8 mouse cellular contexts compared by ENCODE assay signal in genomic region chr14:20661661-20662331, GRCm38 (mm10). TPM values are rescaled to one million over a fixed set of nuclear protein-coding genes. Genes with fewer than 3 reads are reported as not detected.
DNase-seq lines count a peak whose midpoint lies in the region; ATAC-seq and TF ChIP-seq lines count a peak whose summit lies in the region.

No protein-coding gene starts in this region.

- no peaks in the 10 kb centered on the region for H3K36me3 ChIP-seq in C2C12 (ENCODE audit: control insufficient read depth, insufficient read depth)
- no peaks in the 10 kb centered on the region for H3K36me3 ChIP-seq in embryonic facial prominence, embryonic 11.5 days (replicated peaks; ENCODE audit: control insufficient read depth, insufficient read depth, low read depth, low read length)
- H3K36me3 ChIP-seq in hindbrain, postnatal 0 days (ENCODE audit: insufficient read depth, low read length): no peaks in the 10 kb centered on the region
- H3K36me3 ChIP-seq in liver, embryonic 16.5 days (ENCODE audit: control insufficient read depth, insufficient read depth): no peaks in the 10 kb centered on the region

- H3K79me3 ChIP-seq in C2C12 (ENCODE audit: low read depth): peaks cover 2% of the 10 kb centered on the region

- no peaks in the 10 kb centered on the region for H3K27me3 ChIP-seq in C2C12 (ENCODE audit: control insufficient read depth, insufficient read depth, insufficient read length)
- peaks cover 2% of the 10 kb centered on the region; the same call in 1 of the 2 replicates for H3K27me3 ChIP-seq in embryonic facial prominence, embryonic 11.5 days (ENCODE audit: control insufficient read depth, insufficient read depth, low read length)
- no peaks in the 10 kb centered on the region for H3K27me3 ChIP-seq in hindbrain, postnatal 0 days (ENCODE audit: insufficient read depth, low read length)
- peaks cover 41% of the 10 kb centered on the region for H3K27me3 ChIP-seq in liver, embryonic 16.5 days (ENCODE audit: control insufficient read depth, insufficient read depth, low read depth, low read length)

- H3ac ChIP-seq in C2C12 (ENCODE audit: control insufficient read depth, insufficient read length, low read depth): peak overlapping the region; percentile 67

- H3K4me3 ChIP-seq in gastrocnemius, adult 2 months: peak overlapping the region; percentile 79
- peak overlapping the region; percentile 34 for H3K4me3 ChIP-seq in C2C12 (ENCODE audit: insufficient read depth, poor library complexity, severe bottlenecking)
- H3K4me3 ChIP-seq in embryonic facial prominence, embryonic 11.5 days (ENCODE audit: low read depth, low read length): peak overlapping the region; percentile 62
- peak overlapping the region; percentile 57 for H3K4me3 ChIP-seq in hindbrain, postnatal 0 days (ENCODE audit: low read length)
- H3K4me3 ChIP-seq in liver, embryonic 16.5 days (ENCODE audit: low read depth, low read length): peak overlapping the region; percentile 64

- H3K27ac ChIP-seq in gastrocnemius, adult 2 months: peak overlapping the region; percentile 94
- H3K27ac ChIP-seq in embryonic facial prominence, embryonic 11.5 days (replicated peaks; ENCODE audit: low read depth, low read length): peak overlapping the region; percentile 70
- peak overlapping the region; percentile 93 for H3K27ac ChIP-seq in hindbrain, postnatal 0 days
- H3K27ac ChIP-seq in liver, embryonic 16.5 days (ENCODE audit: low read length): no peak overlapping the region

- H3K4me1 ChIP-seq in embryonic facial prominence, embryonic 11.5 days (ENCODE audit: control insufficient read depth, insufficient read depth, low read length): no peaks in the 10 kb centered on the region
- H3K4me1 ChIP-seq in hindbrain, postnatal 0 days (ENCODE audit: insufficient read depth, low read length): peaks cover 13% of the 10 kb centered on the region; the same call in 1 of the 2 replicates
- H3K4me1 ChIP-seq in liver, embryonic 16.5 days (ENCODE audit: control insufficient read depth, low read depth, low read length): peaks cover 12% of the 10 kb centered on the region

- WGBS in embryonic facial prominence, embryonic 11.5 days: 8% methylated on average over 19 of the region's 19 CpGs
- WGBS in hindbrain, postnatal 0 days: 6% methylated on average over 19 of the region's 19 CpGs
- WGBS in liver, embryonic 16.5 days (ENCODE audit: insufficient replicate concordance): 21% methylated on average over 19 of the region's 19 CpGs

- H3K79me2 ChIP-seq in C2C12 (ENCODE audit: control insufficient read depth, insufficient read depth): peaks cover 10% of the 10 kb centered on the region

- peak; percentile 53 for DNase-seq in gastrocnemius, adult 2 months
- no peak for DNase-seq in gastrocnemius, adult 8-10 months (ENCODE audit: low spot score in 2 of 2)
- peak; percentile 31 for DNase-seq in embryonic facial prominence, embryonic 11.5 days (ENCODE audit: low spot score)
- DNase-seq in hindbrain, postnatal 0 days (ENCODE audit: low spot score): peak; percentile 38
- peak; percentile 73 for DNase-seq in yolk sac, embryonic 10.5 days (ENCODE audit: low spot score)

- H3K9ac ChIP-seq in embryonic facial prominence, embryonic 11.5 days (replicated peaks; ENCODE audit: low read length): peak overlapping the region; percentile 81
- H3K9ac ChIP-seq in hindbrain, postnatal 0 days (replicated peaks; ENCODE audit: low read length): peak overlapping the region; percentile 79
- peak overlapping the region; percentile 56 for H3K9ac ChIP-seq in liver, embryonic 16.5 days (ENCODE audit: low read depth, low read length)

- TF ChIP-seq CTCF in gastrocnemius, adult 2 months (IDR thresholded peaks at IDR 0.05): no peak
- no peak for TF ChIP-seq CTCF in C2C12 (IDR thresholded peaks at IDR 0.05; ENCODE audit: control insufficient read depth, insufficient read depth, insufficient read length)
- TF ChIP-seq CTCF in hindbrain, postnatal 0 days (IDR thresholded peaks at IDR 0.05; ENCODE audit: low read depth): peak; percentile 6; the same call in 1 of the 2 replicates

- H3K4me2 ChIP-seq in embryonic facial prominence, embryonic 11.5 days (ENCODE audit: low read depth, low read length): peak overlapping the region; percentile 88
- peak overlapping the region; percentile 72 for H3K4me2 ChIP-seq in hindbrain, postnatal 0 days (ENCODE audit: low read depth, low read length)
- H3K4me2 ChIP-seq in liver, embryonic 16.5 days (ENCODE audit: low read depth, low read length): peak overlapping the region; percentile 91

- no peak for ATAC-seq in embryonic facial prominence, embryonic 11.5 days (replicated peaks; ENCODE audit: insufficient number of reproducible peaks, low FRiP score, low TSS enrichment, low read depth)
- peak; percentile 68 for ATAC-seq in hindbrain, postnatal 0 days
- no peak for ATAC-seq in liver, embryonic 16.5 days (ENCODE audit: low read depth)
- no peak for ATAC-seq in megakaryocyte progenitor cell, adult 5-6 weeks (replicated peaks; ENCODE audit: poor library complexity)

- H3K9me3 ChIP-seq in embryonic facial prominence, embryonic 11.5 days (replicated peaks; ENCODE audit: control insufficient read depth, low read length): no peaks in the 10 kb centered on the region
- no peaks in the 10 kb centered on the region for H3K9me3 ChIP-seq in hindbrain, postnatal 0 days (ENCODE audit: low read length)
- H3K9me3 ChIP-seq in liver, embryonic 16.5 days (replicated peaks; ENCODE audit: control insufficient read depth, low read length): no peaks in the 10 kb centered on the region

- intact Hi-C loops in gastrocnemius, adult 2 months (cut with DNase I): no loop called here

TF ChIP-seq in C2C12, 6 proteins besides CTCF, POLR2A, EP300 and RAD21 (continues in another document):
- TF ChIP-seq MYOD1 (IDR thresholded peaks at IDR 0.05; ENCODE audit: control insufficient read depth, insufficient read length, low read depth): no peak
- no peak for TF ChIP-seq MAX (IDR thresholded peaks at IDR 0.05)
- no peak for TF ChIP-seq USF1 (IDR thresholded peaks at IDR 0.05; ENCODE audit: low read depth)

RNA-seq across cellular contexts. Expression of gene Myoz1, which starts 5.5 kb away (rescaled TPM):
- total RNA-seq in gastrocnemius, adult 2 months (2021): 1,000 to 10,000 TPM; 2,377 to 3,782 TPM
- 1,000 to 10,000 TPM; 3,090 to 3,449 (median 3,228) TPM for total RNA-seq in gastrocnemius, adult 8-10 months (2022)
- 0.50 TPM for polyA plus RNA-seq in C2C12 (2012; fragmentation: generic; extraction: Trizol)
- 0.58 and 1.2 TPM in 2 replicates for polyA plus RNA-seq in embryonic facial prominence, embryonic 11.5 days (2014; fragmentation: Nextera tagmentation; extraction: Ambion mirVana)
- total RNA-seq in hindbrain, postnatal 0 days (2014; rRNA removed): 1.4 TPM in 1 of 2 replicates, not detected in the other
- polyA plus RNA-seq in hindbrain, postnatal 0 days (2015; fragmentation: Nextera tagmentation; extraction: Ambion mirVana): 0.35 TPM in 1 of 2 replicates, not detected in the other
- 2.0 and 5.6 TPM in 2 replicates for polyA plus RNA-seq in liver, embryonic 16.5 days (2015; fragmentation: Nextera tagmentation; extraction: Ambion mirVana)
- not detected in 2 replicates for total RNA-seq in megakaryocyte progenitor cell, adult 5-6 weeks (2015)
- 0.68 TPM in 1 of 2 replicates, not detected in the other for total RNA-seq in megakaryocyte progenitor cell, adult 5-6 weeks (2017)

RNA-seq across cellular contexts. Expression of gene Synpo2l, which starts 6.4 kb away (rescaled TPM):
- 100 to 1,000 TPM; 142 to 187 TPM for total RNA-seq in gastrocnemius, adult 2 months (2021)
- total RNA-seq in gastrocnemius, adult 8-10 months (2022): 100 to 1,000 TPM; 153 to 168 (median 158) TPM
- 42.3 TPM for polyA plus RNA-seq in C2C12 (2012; fragmentation: generic; extraction: Trizol)
- polyA plus RNA-seq in embryonic facial prominence, embryonic 11.5 days (2014; fragmentation: Nextera tagmentation; extraction: Ambion mirVana): 1.6 and 2.2 TPM in 2 replicates
- total RNA-seq in hindbrain, postnatal 0 days (2014; rRNA removed): 0.11 and 0.52 TPM in 2 replicates
- 0.20 and 0.23 TPM in 2 replicates for polyA plus RNA-seq in hindbrain, postnatal 0 days (2015; fragmentation: Nextera tagmentation; extraction: Ambion mirVana)
- polyA plus RNA-seq in liver, embryonic 16.5 days (2015; fragmentation: Nextera tagmentation; extraction: Ambion mirVana): 0.43 and 1.1 TPM in 2 replicates
- 0.10 TPM in 1 of 2 replicates, not detected in the other for total RNA-seq in megakaryocyte progenitor cell, adult 5-6 weeks (2015)
- total RNA-seq in megakaryocyte progenitor cell, adult 5-6 weeks (2017): 0.20 TPM in 1 of 2 replicates, not detected in the other

RNA-seq across cellular contexts. Expression of gene Sec24c, which starts 12.3 kb away (rescaled TPM):
- total RNA-seq in gastrocnemius, adult 2 months (2021): 10 to 100 TPM; 73.8 to 76.3 TPM
- 10 to 100 TPM; 64.6 to 79.3 (median 71.4) TPM for total RNA-seq in gastrocnemius, adult 8-10 months (2022)
- polyA plus RNA-seq in C2C12 (2012; fragmentation: generic; extraction: Trizol): 63.4 TPM
- 73.7 and 76.8 TPM in 2 replicates for polyA plus RNA-seq in embryonic facial prominence, embryonic 11.5 days (2014; fragmentation: Nextera tagmentation; extraction: Ambion mirVana)
- total RNA-seq in hindbrain, postnatal 0 days (2014; rRNA removed): 166 and 179 TPM in 2 replicates
- polyA plus RNA-seq in hindbrain, postnatal 0 days (2015; fragmentation: Nextera tagmentation; extraction: Ambion mirVana): 52.5 and 58.7 TPM in 2 replicates
- polyA plus RNA-seq in liver, embryonic 16.5 days (2015; fragmentation: Nextera tagmentation; extraction: Ambion mirVana): 36.5 and 46.0 TPM in 2 replicates
- total RNA-seq in megakaryocyte progenitor cell, adult 5-6 weeks (2015): 40.1 and 40.5 TPM in 2 replicates
- total RNA-seq in megakaryocyte progenitor cell, adult 5-6 weeks (2017): 88.7 and 97.9 TPM in 2 replicates

RNA-seq across cellular contexts. Expression of gene Usp54, which starts 20.9 kb away (rescaled TPM):
- 1 to 10 TPM; 4.9 to 6.3 TPM for total RNA-seq in gastrocnemius, adult 2 months (2021)
- total RNA-seq in gastrocnemius, adult 8-10 months (2022): 1 to 10 TPM; 2.4 to 6.4 (median 3.8) TPM
- polyA plus RNA-seq in C2C12 (2012; fragmentation: generic; extraction: Trizol): 3.3 TPM
- polyA plus RNA-seq in embryonic facial prominence, embryonic 11.5 days (2014; fragmentation: Nextera tagmentation; extraction: Ambion mirVana): 12.6 and 14.4 TPM in 2 replicates
- 27.5 and 30.2 TPM in 2 replicates for total RNA-seq in hindbrain, postnatal 0 days (2014; rRNA removed)
- polyA plus RNA-seq in hindbrain, postnatal 0 days (2015; fragmentation: Nextera tagmentation; extraction: Ambion mirVana): 5.8 and 5.9 TPM in 2 replicates
- 0.89 and 1.0 TPM in 2 replicates for polyA plus RNA-seq in liver, embryonic 16.5 days (2015; fragmentation: Nextera tagmentation; extraction: Ambion mirVana)
- total RNA-seq in megakaryocyte progenitor cell, adult 5-6 weeks (2015): 5.3 and 7.0 TPM in 2 replicates
- 3.2 and 6.5 TPM in 2 replicates for total RNA-seq in megakaryocyte progenitor cell, adult 5-6 weeks (2017)

RNA-seq across cellular contexts. Expression of gene Fut11, which starts 33.0 kb away (rescaled TPM):
- 1 to 10 TPM; 1.9 to 3.3 TPM for total RNA-seq in gastrocnemius, adult 2 months (2021)
- 1 to 10 TPM; 1.3 to 2.0 (median 1.5) TPM for total RNA-seq in gastrocnemius, adult 8-10 months (2022)
- 6.3 TPM for polyA plus RNA-seq in C2C12 (2012; fragmentation: generic; extraction: Trizol)
- 19.9 and 21.0 TPM in 2 replicates for polyA plus RNA-seq in embryonic facial prominence, embryonic 11.5 days (2014; fragmentation: Nextera tagmentation; extraction: Ambion mirVana)
- total RNA-seq in hindbrain, postnatal 0 days (2014; rRNA removed): 18.0 and 19.2 TPM in 2 replicates
- 24.5 and 26.2 TPM in 2 replicates for polyA plus RNA-seq in hindbrain, postnatal 0 days (2015; fragmentation: Nextera tagmentation; extraction: Ambion mirVana)
- polyA plus RNA-seq in liver, embryonic 16.5 days (2015; fragmentation: Nextera tagmentation; extraction: Ambion mirVana): 5.0 and 5.4 TPM in 2 replicates
- 14.3 and 15.3 TPM in 2 replicates for total RNA-seq in megakaryocyte progenitor cell, adult 5-6 weeks (2015)
- total RNA-seq in megakaryocyte progenitor cell, adult 5-6 weeks (2017): 5.3 and 5.7 TPM in 2 replicates

Comparison
In these comparisons a context has a peak if more than half of its experiments do, and no peak if none do; other contexts are left out.
1. DNase-seq: peak in gastrocnemius, adult 2 months (single experiment), embryonic facial prominence, embryonic 11.5 days (single experiment), hindbrain, postnatal 0 days (single experiment) and yolk sac, embryonic 10.5 days (single experiment); none in gastrocnemius, adult 8-10 months (0 of 2).
2. RNA of gene Myoz1, which starts 5.5 kb away (total RNA-seq): 2,377 to 3,782 TPM in gastrocnemius, adult 2 months and 3,090 to 3,449 TPM in gastrocnemius, adult 8-10 months; 1.4 TPM in hindbrain, postnatal 0 days and 0.68 TPM in megakaryocyte progenitor cell, adult 5-6 weeks; every median in the first group is over 100 times any median in the second.
3. RNA of gene Synpo2l, which starts 6.4 kb away (total RNA-seq): 142 to 187 TPM in gastrocnemius, adult 2 months and 153 to 168 TPM in gastrocnemius, adult 8-10 months; 0.11 to 0.52 TPM in hindbrain, postnatal 0 days and 0.10 to 0.20 TPM in megakaryocyte progenitor cell, adult 5-6 weeks; every median in the first group is over 10 times any median in the second.
4. Peak in every context shown above with its lines, with median percentiles within 50 percentile points of each other: H3K4me3 ChIP-seq, H3K4me2 ChIP-seq and H3K9ac ChIP-seq.